Mouse (Mus musculus) hindbrain, embryonic 12.5 days (tissue): ENCODE measurements around the gene 1700008O03Rik. TPM values are rescaled to one million over a fixed set of nuclear protein-coding genes. Genes with fewer than 3 reads are reported as not detected.

Experiments
- ATAC-seq: fragments of 200-750 bp; cut with Nextera tagmentation; 2 replicates; pipeline ENCODE4 v1.8.0; 2017; ENCODE audit warnings: moderate TSS enrichment; ENCODE audit not compliant: low FRiP score
- H3K27ac ChIP-seq: fragments of 300-500 bp; sonication (generic); 2 replicates; pipeline ENCODE4 v1.5.1; 2016; ENCODE audit warnings: mild to moderate bottlenecking
- H3K27me3 ChIP-seq: fragments of 300-500 bp; sonication (generic); 2 replicates; pipeline ENCODE4 v1.6.1; 2016; ENCODE audit warnings: mild to moderate bottlenecking
- H3K36me3 ChIP-seq: fragments of 300-500 bp; sonication (generic); 2 replicates; pipeline ENCODE4 v1.6.1; 2016; ENCODE audit warnings: mild to moderate bottlenecking
- H3K4me1 ChIP-seq: fragments of 300-500 bp; sonication (generic); 2 replicates; pipeline ENCODE4 v1.6.1; 2016
- H3K4me2 ChIP-seq: fragments of 300-500 bp; sonication (generic); replicated peaks from 2 replicates; pipeline ENCODE4 v1.6.1; 2016; ENCODE audit warnings: mild to moderate bottlenecking
- H3K4me3 ChIP-seq: fragments of 300-500 bp; sonication (generic); 2 replicates; pipeline ENCODE4 v1.5.1; 2016; ENCODE audit warnings: mild to moderate bottlenecking
- H3K9ac ChIP-seq: fragments of 300-500 bp; sonication (generic); 2 replicates; pipeline ENCODE4 v1.6.1; 2016; ENCODE audit warnings: mild to moderate bottlenecking, moderate library complexity
- H3K9me3 ChIP-seq: fragments of 300-500 bp; sonication (generic); replicated peaks from 2 replicates; pipeline ENCODE4 v1.6.1; 2016; ENCODE audit warnings: mild to moderate bottlenecking
- WGBS: fragments of 180-500 bp; shearing (Covaris S2); methylation state at CpG from one replicate; pipeline ENCODE4 v1.1.7; 2016; 5-methylcytosine and 5-hydroxymethylcytosine counted together
- polyA plus RNA-seq: library from polyadenylated mRNA; unstranded; fragments of >200 nt; fragmentation: Nextera tagmentation; extraction: Ambion mirVana; gene quantifications from 2 replicates; pipeline ENCODE4 v1.2.1, GENCODE M21; 2016

The 1700008O03Rik gene
- polyA plus RNA-seq, 1 experiment from 2014 or later = 1.1 TPM

DNA sequence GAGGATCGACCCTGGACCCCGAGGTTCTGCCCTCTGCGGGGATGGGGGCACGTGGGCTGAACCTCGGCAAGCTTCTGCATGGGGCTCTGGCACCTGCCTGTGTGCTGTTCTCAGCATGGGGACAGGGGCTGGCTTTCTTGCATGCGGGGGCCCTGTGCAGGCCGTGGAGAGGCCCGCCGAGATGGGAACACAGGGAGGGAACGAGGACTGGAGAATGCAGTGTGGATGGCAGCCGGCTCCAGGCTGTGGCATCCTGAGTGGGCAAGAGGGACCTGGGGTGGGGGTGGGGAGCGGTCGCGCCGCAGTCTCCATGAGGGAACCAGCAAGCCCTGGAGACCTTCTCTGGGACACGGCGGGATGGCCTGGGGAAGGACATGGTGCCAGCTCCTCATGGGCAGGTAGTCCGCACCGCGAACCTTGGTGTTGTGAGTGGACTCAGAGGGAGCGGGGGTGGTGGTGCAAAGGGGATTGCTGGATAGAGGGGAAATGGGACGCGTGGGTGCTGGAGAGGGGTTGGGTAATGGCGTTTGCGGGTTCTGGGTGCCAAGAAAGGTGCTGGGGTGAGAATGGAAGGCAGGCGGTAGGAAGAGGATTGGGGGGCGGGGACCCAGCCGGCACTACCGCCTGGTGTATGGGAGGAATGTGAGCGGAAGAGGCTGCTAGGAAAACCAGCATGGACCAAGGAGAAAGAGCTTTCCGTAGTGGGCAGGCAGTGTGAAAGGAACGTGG, 48.3 kb downstream of the 1700008O03Rik start:
- Histone ChIP-seq H3K9me3 (no peaks in the 10 kb centered on the region; the same call in 1 of the 2 replicates), H3K27me3 (peaks cover 74% of the 10 kb centered on the region), H3K27ac (peak overlapping the region; percentile 93), H3K9ac (peak overlapping the region; percentile 82), H3K4me3 (peak overlapping the region; percentile 74), H3K4me1 (peaks cover 22% of the 10 kb centered on the region), H3K4me2 (peak overlapping the region; percentile 89), H3K36me3 (no peaks in the 10 kb centered on the region)
- 6% methylated on average over 32 of the region's 32 CpGs for WGBS
- peak; percentile 2; the same call in 1 of the 2 replicates for ATAC-seq

DNA sequence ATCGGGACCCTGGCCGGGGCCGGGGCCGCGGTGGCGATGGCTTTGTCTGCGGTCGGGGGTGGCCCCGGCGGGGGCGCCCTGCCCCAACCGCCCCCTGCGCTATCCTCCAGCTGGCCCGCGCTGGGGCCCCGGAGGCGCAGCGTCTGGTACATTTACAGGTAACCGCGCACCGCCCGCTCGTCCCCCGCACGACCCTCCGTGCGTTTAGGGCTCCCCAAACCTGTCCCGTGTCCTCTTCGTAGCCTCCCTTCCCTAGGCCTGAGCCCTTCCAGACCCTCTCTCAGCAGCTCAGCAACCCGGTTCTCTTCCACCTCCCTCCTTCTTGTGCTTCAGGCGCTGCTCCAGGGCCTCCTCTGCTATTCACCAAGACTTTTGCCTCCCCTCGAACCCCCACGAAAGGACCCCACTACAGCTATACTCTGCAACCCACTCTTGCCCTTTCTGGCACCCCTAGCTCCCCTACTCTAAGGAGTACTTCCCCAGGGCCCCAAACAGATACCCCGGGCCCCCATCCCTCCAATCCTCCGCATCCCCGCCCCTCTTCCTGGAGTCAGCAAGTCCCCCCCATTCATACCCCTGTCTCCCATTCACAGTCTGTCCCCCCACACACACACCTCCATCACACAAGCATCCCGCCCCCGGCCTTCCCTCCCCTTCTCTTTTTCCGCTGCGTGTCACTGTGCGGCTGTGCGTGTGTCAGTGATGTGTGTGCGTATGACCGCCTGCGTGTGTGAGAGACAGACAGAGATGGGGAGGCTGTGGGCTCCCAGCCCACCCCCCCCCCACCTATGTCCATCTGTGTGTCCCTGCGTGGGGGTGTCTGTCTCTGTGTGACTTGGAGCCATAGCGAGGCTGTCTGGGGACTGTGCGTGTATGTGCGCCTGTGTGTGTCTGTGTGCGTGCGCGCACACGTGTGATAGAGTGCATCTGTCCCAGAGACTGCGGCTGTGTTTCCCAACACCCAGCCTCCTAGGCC, 49.3 kb downstream of the 1700008O03Rik start:
- Histone ChIP-seq H3K36me3 (no peaks in the 10 kb centered on the region), H3K4me1 (peaks cover 22% of the 10 kb centered on the region), H3K4me2 (peak overlapping the region; percentile 89), H3K27ac (peak overlapping the region; percentile 93), H3K27me3 (peaks cover 74% of the 10 kb centered on the region), H3K9me3 (no peaks in the 10 kb centered on the region; the same call in 1 of the 2 replicates), H3K4me3 (peak overlapping the region; percentile 74), H3K9ac (peak overlapping the region; percentile 82)
- 1% methylated on average over 43 of the region's 54 CpGs for WGBS
- ATAC-seq = peak; percentile 66

DNA sequence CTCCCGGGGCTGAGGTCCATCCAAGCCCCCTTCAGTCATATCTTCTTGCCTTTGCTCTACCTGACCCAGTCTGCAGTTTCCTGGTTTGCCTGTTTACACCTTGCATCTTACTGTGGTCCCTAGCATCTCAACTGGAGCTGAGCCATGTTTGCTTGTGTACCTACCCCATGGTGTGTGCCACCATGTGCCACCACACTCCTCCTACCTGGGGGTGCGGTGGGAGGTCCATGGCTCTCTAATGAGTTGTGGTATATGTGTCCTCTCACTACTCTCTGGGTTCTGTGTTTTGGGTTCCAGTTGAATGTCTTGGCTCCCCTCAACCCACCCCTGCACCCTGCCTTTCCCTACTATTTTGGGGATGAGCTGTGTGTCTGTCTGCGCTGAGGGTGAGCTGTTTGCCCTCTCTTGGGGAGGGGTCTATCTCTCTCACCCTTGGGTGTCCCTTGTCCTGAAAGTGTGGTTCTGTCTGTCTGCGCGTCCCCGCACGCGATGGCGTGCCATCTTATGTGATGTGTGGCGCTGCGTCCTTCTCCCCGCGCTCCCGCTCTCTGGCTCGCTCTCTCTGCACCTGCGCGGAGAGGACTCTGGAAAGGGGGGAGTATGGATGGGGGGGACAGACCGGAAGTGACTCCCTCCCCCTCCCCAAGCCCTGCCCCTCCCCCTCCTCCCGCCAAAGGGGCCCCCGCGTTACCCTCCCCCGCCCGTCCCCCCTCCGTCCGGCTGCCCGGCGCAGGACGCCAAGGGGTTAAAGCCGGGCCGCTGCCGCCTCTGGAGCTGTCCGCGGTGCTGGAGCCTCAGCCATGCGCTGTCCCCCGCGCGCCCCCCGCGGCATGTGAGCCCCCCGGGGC, 50.4 kb downstream of the 1700008O03Rik start:
- WGBS = 5% methylated on average over 23 of the region's 40 CpGs
- peak; percentile 72 for ATAC-seq
- H3K27ac ChIP-seq = peak overlapping the region; percentile 93

GRCm38 (mm10) chr7:44334139-44334538, 51.5 kb downstream of the 1700008O03Rik start:
- H3K9me3 ChIP-seq = no peaks in the 10 kb centered on the region; the same call in 1 of the 2 replicates
- H3K36me3 ChIP-seq = no peaks in the 10 kb centered on the region; the same call in 1 of the 2 replicates
- H3K27me3 ChIP-seq = peaks cover 64% of the 10 kb centered on the region
- ATAC-seq = no peak
- WGBS = 64% methylated on average over 14 of the region's 14 CpGs
- H3K9ac ChIP-seq = no peak overlapping the region
- H3K4me3 ChIP-seq = no peak overlapping the region
- peaks cover 22% of the 10 kb centered on the region for H3K4me1 ChIP-seq
- no peak overlapping the region for H3K4me2 ChIP-seq
- H3K27ac ChIP-seq = no peak overlapping the region

More for the DNA sequence above, 50.4 kb downstream of the 1700008O03Rik start:
- H3K4me1 ChIP-seq = peaks cover 22% of the 10 kb centered on the region
- peak overlapping the region; percentile 89 for H3K4me2 ChIP-seq
- peak overlapping the region; percentile 82 for H3K9ac ChIP-seq
- peak overlapping the region; percentile 74 for H3K4me3 ChIP-seq
- peaks cover 73% of the 10 kb centered on the region for H3K27me3 ChIP-seq
- H3K36me3 ChIP-seq = no peaks in the 10 kb centered on the region
- H3K9me3 ChIP-seq = no peaks in the 10 kb centered on the region; the same call in 1 of the 2 replicates

DNA sequence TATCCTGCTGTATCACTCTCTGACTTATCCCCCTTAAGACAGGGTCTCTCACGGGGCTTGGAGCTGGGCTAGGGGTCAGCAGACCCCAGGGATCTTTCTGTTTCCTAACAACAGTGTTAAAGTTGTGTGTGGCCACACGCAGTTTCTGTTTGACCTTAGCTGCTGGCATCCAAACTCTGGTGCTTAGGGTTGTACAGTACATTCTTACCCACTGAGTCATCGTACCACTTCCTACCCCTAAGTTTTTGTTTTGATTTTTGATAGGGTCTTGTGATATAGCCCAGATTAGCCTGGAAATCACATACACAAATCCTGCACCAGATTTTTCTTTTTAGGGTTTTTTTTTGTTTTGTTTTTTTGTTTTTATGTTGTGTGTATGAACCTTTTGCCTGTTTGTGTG, 53.3 kb downstream of the 1700008O03Rik start:
- 72% methylated on average over 3 of the region's 3 CpGs for WGBS
- peaks cover 18% of the 10 kb centered on the region for H3K4me1 ChIP-seq

GRCm38 (mm10) chr7:44326614-44327013, 59.0 kb downstream of the 1700008O03Rik start:
- Histone ChIP-seq H3K9ac (no peak overlapping the region), H3K9me3 (no peaks in the 10 kb centered on the region), H3K27ac (no peak overlapping the region), H3K36me3 (peaks cover 22% of the 10 kb centered on the region), H3K4me2 (no peak overlapping the region), H3K27me3 (peaks cover 6% of the 10 kb centered on the region; the same call in 1 of the 2 replicates), H3K4me3 (no peak overlapping the region), H3K4me1 (no peaks in the 10 kb centered on the region)
- 70% methylated on average over 6 of the region's 6 CpGs for WGBS
- ATAC-seq = no peak

More for the DNA sequence above, 53.3 kb downstream of the 1700008O03Rik start:
- no peak overlapping the region for H3K9ac ChIP-seq
- no peak overlapping the region for H3K4me3 ChIP-seq
- no peak overlapping the region for H3K4me2 ChIP-seq
- ATAC-seq = no peak
- peaks cover 46% of the 10 kb centered on the region for H3K27me3 ChIP-seq
- H3K9me3 ChIP-seq = no peaks in the 10 kb centered on the region; the same call in 1 of the 2 replicates
- H3K36me3 ChIP-seq = no peaks in the 10 kb centered on the region; the same call in 1 of the 2 replicates
- H3K27ac ChIP-seq = no peak overlapping the region

DNA sequence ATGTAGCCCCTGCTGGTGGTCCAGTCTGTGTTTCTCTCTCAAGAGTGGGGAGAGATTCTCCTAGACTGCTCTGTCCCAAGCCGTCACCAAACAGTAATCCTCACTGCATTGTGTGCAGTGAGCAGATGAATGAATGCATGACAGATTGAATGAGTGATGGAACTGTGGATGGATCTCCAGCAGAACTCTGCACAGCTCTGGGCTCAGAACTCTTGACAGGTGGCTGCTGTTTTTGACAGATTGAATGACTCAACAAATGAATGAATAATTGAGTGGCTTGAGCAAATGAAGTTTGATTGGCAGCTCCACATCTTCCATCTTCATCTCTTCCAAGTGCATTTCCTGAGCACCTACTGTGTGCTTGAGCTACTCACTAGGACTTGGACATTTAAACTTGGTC, 63.3 kb downstream of the 1700008O03Rik start:
- Histone ChIP-seq H3K4me1 (no peaks in the 10 kb centered on the region), H3K9me3 (no peaks in the 10 kb centered on the region), H3K4me2 (no peak overlapping the region), H3K27me3 (0 out of 2 replicates have a peak, but pooled peaks cover 3% of the 10 kb centered on the region), H3K27ac (no peak overlapping the region), H3K4me3 (no peak overlapping the region), H3K9ac (no peak overlapping the region), H3K36me3 (peaks cover 47% of the 10 kb centered on the region)
- no peak for ATAC-seq
- 83% methylated on average over 1 of the region's 1 CpGs for WGBS

DNA sequence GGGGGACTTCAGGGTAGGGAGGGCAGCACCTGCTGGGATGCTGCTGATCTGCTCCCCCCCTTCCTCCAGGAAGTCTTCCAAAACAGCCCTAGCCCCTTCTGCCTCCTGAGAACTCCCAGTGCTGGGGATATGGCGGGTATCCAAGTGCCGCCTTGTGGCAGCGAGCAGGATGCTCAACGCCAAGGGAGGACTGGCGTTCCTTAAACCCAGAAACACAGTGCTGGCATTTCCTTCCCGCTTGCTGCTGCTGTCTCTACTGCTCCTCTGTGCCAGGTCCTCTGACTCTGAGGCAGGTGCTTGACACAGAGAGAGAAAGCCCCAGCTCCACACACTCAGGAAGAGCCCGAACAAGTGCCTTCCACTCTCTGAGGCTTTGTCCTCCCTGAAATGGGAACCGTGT, 64.7 kb downstream of the 1700008O03Rik start:
- no peaks in the 10 kb centered on the region for H3K9me3 ChIP-seq
- H3K9ac ChIP-seq = no peak overlapping the region
- ATAC-seq = no peak
- 0 out of 2 replicates have a peak overlapping the region, but pooled peaks have one; percentile 7 for H3K27ac ChIP-seq
- H3K4me1 ChIP-seq = no peaks in the 10 kb centered on the region
- H3K4me3 ChIP-seq = no peak overlapping the region
- no peak overlapping the region for H3K4me2 ChIP-seq
- 56% methylated on average over 8 of the region's 8 CpGs for WGBS
- peaks cover 36% of the 10 kb centered on the region for H3K36me3 ChIP-seq
- no peaks in the 10 kb centered on the region for H3K27me3 ChIP-seq

GRCm38 (mm10) chr7:44317913-44318312, 67.7 kb downstream of the 1700008O03Rik start:
- Histone ChIP-seq H3K9me3 (no peaks in the 10 kb centered on the region), H3K4me3 (no peak overlapping the region), H3K4me2 (no peak overlapping the region), H3K9ac (no peak overlapping the region), H3K4me1 (no peaks in the 10 kb centered on the region; the same call in 1 of the 2 replicates), H3K27me3 (no peaks in the 10 kb centered on the region), H3K27ac (no peak overlapping the region), H3K36me3 (peaks cover 42% of the 10 kb centered on the region)
- no peak; the same call in 1 of the 2 replicates for ATAC-seq
- WGBS = 32% methylated on average over 4 of the region's 4 CpGs

DNA sequence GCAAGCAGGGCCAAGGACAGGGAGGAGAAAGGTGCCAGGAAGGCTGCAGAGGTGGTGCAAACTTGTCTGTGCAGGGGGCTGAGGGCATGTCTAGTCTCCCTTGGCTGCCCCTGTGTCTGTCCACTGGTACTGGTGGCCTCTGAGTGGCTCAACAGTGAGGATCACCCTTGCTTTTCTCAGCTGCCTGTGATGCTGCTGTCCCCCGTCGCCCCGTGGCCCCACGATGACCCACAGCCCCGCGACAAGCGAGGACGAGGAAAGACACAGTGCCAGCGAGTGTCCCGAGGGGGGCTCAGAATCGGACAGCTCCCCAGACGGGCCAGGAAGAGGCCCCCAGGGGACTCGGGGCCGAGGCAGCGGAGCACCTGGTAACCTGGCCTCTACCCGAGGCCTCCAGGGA, 73.1 kb downstream of the 1700008O03Rik start:
- no peak for ATAC-seq
- no peak overlapping the region for H3K27ac ChIP-seq
- H3K4me3 ChIP-seq = no peak overlapping the region
- H3K4me1 ChIP-seq = peaks cover 20% of the 10 kb centered on the region
- 61% methylated on average over 16 of the region's 16 CpGs for WGBS
- no peak overlapping the region for H3K4me2 ChIP-seq
- no peaks in the 10 kb centered on the region for H3K9me3 ChIP-seq
- peaks cover 9% of the 10 kb centered on the region; the same call in 1 of the 2 replicates for H3K36me3 ChIP-seq
- no peak overlapping the region for H3K9ac ChIP-seq
- peaks cover 29% of the 10 kb centered on the region; the same call in 1 of the 2 replicates for H3K27me3 ChIP-seq

GRCm38 (mm10) chr7:44311713-44312304, 73.8 kb downstream of the 1700008O03Rik start:
- Histone ChIP-seq H3K9me3 (no peaks in the 10 kb centered on the region), H3K27ac (no peak overlapping the region), H3K9ac (peak overlapping the region; percentile 82; the same call in 1 of the 2 replicates), H3K4me1 (peaks cover 20% of the 10 kb centered on the region), H3K4me2 (peak overlapping the region; percentile 93), H3K36me3 (peaks cover 9% of the 10 kb centered on the region; the same call in 1 of the 2 replicates), H3K27me3 (peaks cover 29% of the 10 kb centered on the region; the same call in 1 of the 2 replicates), H3K4me3 (peak overlapping the region; percentile 58)
- no peak; the same call in 1 of the 2 replicates for ATAC-seq
- WGBS = 14% methylated on average over 6 of the region's 6 CpGs
